Mouse (Mus musculus) forebrain, embryonic 13.5 days (tissue): ENCODE results near the gene St3gal3. TPM values are rescaled to one million over a fixed set of nuclear protein-coding genes. Genes with fewer than 3 reads are reported as not detected.

Experiments
- ATAC-seq: fragments of 200-750 bp; cut with Nextera tagmentation; 2 replicates; pipeline ENCODE4 v1.8.0; 2017
- H3K27ac ChIP-seq: fragments of 300-500 bp; sonication (generic); 2 replicates; pipeline ENCODE4 v1.5.1; 2015; ENCODE audit warnings: inconsistent platforms, mild to moderate bottlenecking, moderate library complexity
- H3K27me3 ChIP-seq: fragments of 300-500 bp; sonication (generic); 2 replicates; pipeline ENCODE4 v1.6.1; 2015; ENCODE audit warnings: mild to moderate bottlenecking, inconsistent platforms
- H3K36me3 ChIP-seq: fragments of 300-500 bp; sonication (generic); 2 replicates; pipeline ENCODE4 v1.6.1; 2015; ENCODE audit warnings: mild to moderate bottlenecking, inconsistent platforms; ENCODE audit not compliant: poor library complexity, severe bottlenecking
- H3K4me1 ChIP-seq: fragments of 300-500 bp; sonication (generic); 2 replicates; pipeline ENCODE4 v1.6.1; 2015; ENCODE audit warnings: inconsistent platforms
- H3K4me2 ChIP-seq: fragments of 300-500 bp; sonication (generic); 2 replicates; pipeline ENCODE4 v1.6.1; 2015; ENCODE audit warnings: inconsistent platforms, mild to moderate bottlenecking, moderate library complexity
- H3K4me3 ChIP-seq: fragments of 300-500 bp; sonication (generic); 2 replicates; pipeline ENCODE4 v1.5.1; 2015; ENCODE audit warnings: mild to moderate bottlenecking, inconsistent platforms
- H3K9ac ChIP-seq: fragments of 300-500 bp; sonication (generic); 2 replicates; pipeline ENCODE4 v1.6.1; 2015; ENCODE audit warnings: mild to moderate bottlenecking, inconsistent platforms
- H3K9me3 ChIP-seq: fragments of 300-500 bp; sonication (generic); replicated peaks from 2 replicates; pipeline ENCODE4 v1.6.1; 2016; ENCODE audit warnings: inconsistent platforms
- WGBS: fragments of 180-500 bp; shearing (Covaris S2); methylation state at CpG from one replicate; pipeline ENCODE4 v1.1.7; 2015; 5-methylcytosine and 5-hydroxymethylcytosine counted together
- polyA plus RNA-seq: library from polyadenylated mRNA; unstranded; fragments of >200 nt; fragmentation: Nextera tagmentation; extraction: Ambion mirVana; gene quantifications from 2 replicates; pipeline ENCODE4 v1.2.1, GENCODE M21; 2015

St3gal3 gene
- polyA plus RNA-seq, 1 experiment from 2014 or later = 9.2 TPM

DNA sequence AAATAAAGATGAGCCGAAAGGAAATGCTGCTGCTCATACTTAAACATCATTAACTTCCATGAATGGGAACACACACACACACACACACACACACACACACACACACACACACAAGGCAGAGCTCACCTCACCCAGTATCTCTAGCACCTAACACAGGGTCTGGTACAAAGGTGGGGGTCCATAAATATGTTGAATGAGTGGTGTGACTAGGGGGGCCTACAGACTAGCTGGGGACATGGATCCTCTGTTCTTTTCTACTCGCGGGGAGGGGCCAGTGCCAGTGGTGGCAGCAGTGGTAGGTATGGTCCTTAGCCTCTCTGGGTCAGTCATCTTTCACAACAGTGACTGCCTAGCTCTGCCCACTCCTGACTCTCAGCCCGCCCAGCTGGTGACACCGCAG, 94.8 kb downstream of the St3gal3 start:
- ATAC-seq = no peak
- H3K9ac ChIP-seq = no peak overlapping the region

DNA sequence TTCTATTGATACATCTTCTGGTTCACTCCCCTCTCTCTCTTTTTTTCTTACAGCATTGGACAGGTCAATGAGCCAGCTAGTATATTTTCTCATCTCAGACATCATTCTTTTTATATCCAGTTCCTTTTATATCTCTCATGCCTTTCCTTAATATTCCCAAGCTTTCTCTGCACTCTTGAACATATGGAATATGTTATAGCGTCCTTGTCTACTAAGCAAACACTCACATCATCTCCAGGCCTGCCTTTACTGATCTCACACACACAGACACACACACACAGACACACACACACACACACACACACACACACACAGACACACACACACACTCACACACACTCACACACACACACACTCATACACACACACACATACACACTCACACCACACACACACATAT, 96.7 kb downstream of the St3gal3 start:
- H3K9ac ChIP-seq = no peak overlapping the region; the same call in 1 of the 2 replicates
- H3K4me3 ChIP-seq = no peak overlapping the region
- H3K4me1 ChIP-seq = peaks cover 9% of the 10 kb centered on the region
- WGBS = 82% methylated on average over 1 of the region's 1 CpGs
- no peak overlapping the region for H3K27ac ChIP-seq
- no peaks in the 10 kb centered on the region for H3K9me3 ChIP-seq
- no peaks in the 10 kb centered on the region for H3K36me3 ChIP-seq
- no peak overlapping the region for H3K4me2 ChIP-seq
- ATAC-seq = no peak
- no peaks in the 10 kb centered on the region for H3K27me3 ChIP-seq

More for the DNA sequence above, 94.8 kb downstream of the St3gal3 start:
- H3K36me3 ChIP-seq = no peaks in the 10 kb centered on the region
- H3K4me2 ChIP-seq = no peak overlapping the region
- H3K9me3 ChIP-seq = no peaks in the 10 kb centered on the region
- WGBS = 93% methylated on average over 5 of the region's 5 CpGs
- H3K4me1 ChIP-seq = peaks cover 9% of the 10 kb centered on the region
- H3K4me3 ChIP-seq = no peak overlapping the region
- H3K27me3 ChIP-seq = no peaks in the 10 kb centered on the region
- H3K27ac ChIP-seq = no peak overlapping the region

DNA sequence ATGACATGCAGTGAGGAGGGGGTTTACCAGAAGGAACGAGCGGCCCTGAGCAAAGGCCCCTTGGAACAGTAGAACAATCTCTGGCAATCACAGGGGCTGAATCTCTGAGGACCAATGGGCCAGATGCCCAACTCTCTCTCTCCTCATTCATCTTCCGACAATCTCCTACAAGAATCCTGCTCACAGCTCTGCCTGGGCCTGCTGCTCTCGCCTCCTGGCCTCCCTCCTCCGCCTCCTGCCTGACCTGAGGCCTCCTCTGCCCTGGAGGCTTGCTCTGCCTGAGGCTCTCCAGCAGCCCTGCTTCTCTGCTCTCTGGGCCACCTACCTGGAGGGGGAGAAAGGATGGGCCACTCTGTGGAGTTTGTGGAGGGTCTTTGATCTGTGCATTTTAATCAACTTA, 97.3 kb downstream of the St3gal3 start:
- Histone ChIP-seq H3K4me1 (peaks cover 9% of the 10 kb centered on the region), H3K27ac (0 out of 2 replicates have a peak overlapping the region, but pooled peaks have one; percentile 0), H3K36me3 (no peaks in the 10 kb centered on the region), H3K4me3 (no peak overlapping the region), H3K4me2 (no peak overlapping the region), H3K9me3 (no peaks in the 10 kb centered on the region), H3K9ac (peak overlapping the region; percentile 32; the same call in 1 of the 2 replicates), H3K27me3 (no peaks in the 10 kb centered on the region)
- ATAC-seq = no peak
- WGBS = 41% methylated on average over 5 of the region's 5 CpGs

DNA sequence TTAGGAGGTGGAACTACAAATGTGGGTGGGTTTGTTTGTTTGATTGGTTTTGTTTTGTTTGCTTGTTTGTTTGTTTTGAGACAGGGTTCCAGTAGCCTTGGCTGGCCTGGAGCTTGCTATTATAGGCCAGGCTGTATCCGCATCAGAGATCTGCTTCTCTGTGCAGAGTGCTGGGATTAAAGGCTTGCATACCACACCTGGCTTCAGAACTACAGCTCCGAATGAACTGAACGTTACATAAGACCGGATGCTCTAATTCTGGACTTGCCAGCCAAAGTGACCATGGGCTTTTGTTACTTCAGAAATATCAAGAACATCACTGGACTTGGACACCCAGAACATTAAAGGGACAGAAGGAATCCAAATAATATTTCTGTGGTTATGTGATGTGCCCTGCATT, 98.2 kb downstream of the St3gal3 start:
- Histone ChIP-seq H3K4me1 (peaks cover 11% of the 10 kb centered on the region), H3K27me3 (no peaks in the 10 kb centered on the region), H3K27ac (no peak overlapping the region), H3K4me2 (no peak overlapping the region), H3K9me3 (no peaks in the 10 kb centered on the region), H3K36me3 (no peaks in the 10 kb centered on the region), H3K9ac (no peak overlapping the region), H3K4me3 (no peak overlapping the region)
- no peak for ATAC-seq
- 97% methylated on average over 4 of the region's 4 CpGs for WGBS

DNA sequence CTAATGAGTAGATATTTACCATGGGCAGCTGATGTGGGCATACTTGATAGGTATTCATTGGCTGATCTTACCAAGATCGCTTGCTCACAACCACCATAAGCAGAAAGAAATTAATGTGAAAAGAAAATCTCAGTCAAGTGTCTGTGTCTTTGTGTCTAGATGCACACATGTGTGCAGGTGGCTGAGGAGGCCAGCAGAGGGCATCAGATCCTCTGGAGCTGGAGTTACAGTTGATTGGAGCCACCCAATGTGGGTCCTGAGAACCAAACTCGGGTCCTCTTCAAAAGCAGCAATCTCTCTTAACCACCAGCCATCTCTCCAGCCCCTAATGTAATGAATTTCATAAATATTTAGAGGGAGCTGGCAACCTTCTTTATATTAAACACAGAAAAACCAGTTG, 99.6 kb downstream of the St3gal3 start:
- H3K9me3 ChIP-seq = no peaks in the 10 kb centered on the region
- ATAC-seq = no peak
- H3K4me1 ChIP-seq = peaks cover 22% of the 10 kb centered on the region
- H3K4me2 ChIP-seq = no peak overlapping the region
- H3K4me3 ChIP-seq = no peak overlapping the region
- no peaks in the 10 kb centered on the region for H3K27me3 ChIP-seq
- no peak overlapping the region for H3K27ac ChIP-seq
- WGBS = 95% methylated on average over 2 of the region's 2 CpGs
- H3K36me3 ChIP-seq = no peaks in the 10 kb centered on the region
- no peak overlapping the region for H3K9ac ChIP-seq

DNA sequence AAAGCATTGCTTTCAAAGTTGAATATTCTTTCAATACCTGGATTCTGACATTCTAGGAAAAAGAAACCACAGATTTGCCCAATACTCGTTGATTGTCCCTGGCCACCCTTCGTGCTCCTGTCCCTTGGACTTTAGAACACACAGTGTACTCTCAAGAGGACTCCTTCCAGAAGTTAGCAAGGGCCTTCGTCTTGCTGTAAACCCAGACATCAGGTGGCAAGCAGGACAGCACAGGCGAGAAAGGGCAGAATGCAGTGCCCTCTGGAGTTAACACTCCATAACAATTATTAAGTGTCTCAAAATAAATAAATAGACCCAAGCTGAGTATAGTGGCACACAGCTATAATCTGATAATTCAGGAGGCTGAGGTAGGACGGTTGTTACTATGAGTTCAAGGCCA, 101.7 kb downstream of the St3gal3 start:
- Histone ChIP-seq H3K27me3 (no peaks in the 10 kb centered on the region), H3K27ac (no peak overlapping the region), H3K9ac (no peak overlapping the region), H3K36me3 (no peaks in the 10 kb centered on the region), H3K4me1 (peaks cover 32% of the 10 kb centered on the region), H3K4me2 (no peak overlapping the region), H3K4me3 (no peak overlapping the region), H3K9me3 (no peaks in the 10 kb centered on the region)
- ATAC-seq = no peak
- 92% methylated on average over 5 of the region's 5 CpGs for WGBS

DNA sequence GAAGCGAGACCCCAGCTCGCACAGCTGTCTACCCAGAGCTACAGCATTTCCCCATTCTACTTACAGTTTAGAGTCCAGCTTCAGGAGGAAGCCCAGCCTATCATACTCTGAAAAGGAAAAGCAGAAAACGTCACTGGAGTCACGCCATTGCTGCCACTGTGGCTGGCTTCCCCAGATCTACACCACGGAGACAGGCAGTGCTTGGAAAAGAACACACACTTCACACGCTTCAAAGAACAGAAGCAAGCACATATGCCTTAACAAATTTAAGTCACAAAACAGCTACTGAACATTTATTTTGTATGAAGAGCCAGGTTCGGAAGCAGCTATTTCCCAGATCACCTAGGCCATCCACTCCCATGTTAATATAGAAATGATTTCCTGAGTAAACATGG, 102.9 kb downstream of the St3gal3 start:
- no peak for ATAC-seq
- Histone ChIP-seq H3K36me3 (no peaks in the 10 kb centered on the region), H3K9me3 (no peaks in the 10 kb centered on the region), H3K4me1 (peaks cover 26% of the 10 kb centered on the region), H3K27ac (no peak overlapping the region), H3K27me3 (no peaks in the 10 kb centered on the region), H3K9ac (no peak overlapping the region), H3K4me3 (no peak overlapping the region), H3K4me2 (no peak overlapping the region)
- WGBS = 85% methylated on average over 7 of the region's 7 CpGs

DNA sequence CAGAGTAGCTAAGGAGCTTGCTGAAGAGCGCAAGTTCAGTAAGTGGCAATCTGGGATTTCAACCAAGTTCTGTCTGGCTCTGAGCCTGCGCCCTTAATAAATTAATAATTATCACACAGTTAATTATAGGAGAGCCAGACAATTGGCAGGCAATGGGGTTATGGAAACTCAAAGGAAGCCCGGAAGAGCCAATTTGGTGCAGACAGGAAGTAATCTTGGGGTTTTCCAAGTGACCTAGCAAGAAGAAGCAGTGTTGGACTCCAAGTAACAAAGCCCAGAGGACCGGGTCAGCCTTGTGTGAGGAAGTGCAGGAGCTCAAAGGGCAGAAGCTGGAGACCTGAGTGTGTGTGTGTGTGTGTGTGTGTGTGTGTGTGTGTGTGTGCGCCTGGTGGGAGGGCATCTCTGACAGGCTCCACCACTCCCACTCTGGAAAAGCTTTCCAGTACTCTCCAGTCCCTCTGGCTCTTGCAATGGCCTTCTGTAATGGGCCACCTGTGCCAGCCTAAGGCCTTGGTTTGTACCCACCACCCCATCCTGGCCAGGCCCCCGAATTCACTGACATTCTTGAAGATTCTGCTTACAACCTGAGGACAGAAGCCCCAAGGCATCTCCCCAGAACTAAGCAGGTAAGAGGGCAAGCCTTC, 103.5 kb downstream of the St3gal3 start:
- 68% methylated on average over 6 of the region's 6 CpGs for WGBS
- Histone ChIP-seq H3K4me3 (no peak overlapping the region), H3K4me1 (peaks cover 26% of the 10 kb centered on the region), H3K27me3 (no peaks in the 10 kb centered on the region), H3K9ac (no peak overlapping the region), H3K4me2 (no peak overlapping the region), H3K36me3 (no peaks in the 10 kb centered on the region), H3K27ac (no peak overlapping the region; the same call in 1 of the 2 replicates), H3K9me3 (no peaks in the 10 kb centered on the region)
- no peak for ATAC-seq

DNA sequence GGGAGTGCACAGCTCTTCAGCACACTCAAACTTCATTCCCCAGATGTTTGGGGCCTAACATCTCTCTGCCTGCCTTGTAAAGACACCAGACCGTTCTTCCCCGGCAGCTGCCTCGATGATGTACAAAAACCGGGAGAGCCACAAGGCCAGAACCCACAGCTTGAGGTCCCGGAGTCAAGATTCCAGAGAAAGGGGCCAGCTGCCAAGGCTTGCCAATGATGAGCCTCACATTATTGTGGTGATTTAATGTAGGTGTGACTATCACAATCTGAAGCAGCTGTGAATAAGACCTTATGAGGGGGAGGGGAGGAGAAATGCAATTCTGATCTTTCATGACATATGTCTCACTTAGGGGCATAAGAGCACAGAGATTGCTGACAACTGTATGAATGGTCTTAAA, 104.4 kb downstream of the St3gal3 start:
- Histone ChIP-seq H3K4me2 (no peak overlapping the region), H3K36me3 (no peaks in the 10 kb centered on the region), H3K27ac (no peak overlapping the region), H3K9ac (no peak overlapping the region), H3K27me3 (no peaks in the 10 kb centered on the region), H3K4me3 (no peak overlapping the region), H3K9me3 (no peaks in the 10 kb centered on the region), H3K4me1 (peaks cover 26% of the 10 kb centered on the region)
- ATAC-seq = no peak
- WGBS = 72% methylated on average over 5 of the region's 5 CpGs

DNA sequence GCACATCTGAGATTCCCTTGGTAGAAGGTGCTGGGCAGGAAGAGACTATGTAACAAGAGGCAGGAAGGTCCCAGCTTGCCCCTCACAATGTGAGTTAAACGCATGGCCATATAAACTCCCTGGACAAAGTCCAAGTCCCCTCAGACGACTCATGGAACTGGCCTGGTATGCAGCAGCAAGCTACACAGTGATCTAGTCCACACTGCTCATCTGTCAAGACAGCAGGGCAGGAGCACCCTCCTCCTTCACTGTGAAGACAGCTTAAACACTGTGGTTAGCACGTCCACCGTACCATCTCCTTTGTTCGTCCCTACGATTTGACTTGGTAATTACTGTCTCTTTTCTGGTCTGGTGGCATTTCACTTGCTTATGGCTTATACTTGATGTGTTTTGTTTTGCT, 104.8 kb downstream of the St3gal3 start:
- no peaks in the 10 kb centered on the region for H3K9me3 ChIP-seq
- no peak overlapping the region for H3K4me3 ChIP-seq
- H3K36me3 ChIP-seq = no peaks in the 10 kb centered on the region
- no peaks in the 10 kb centered on the region for H3K27me3 ChIP-seq
- H3K9ac ChIP-seq = no peak overlapping the region
- H3K4me1 ChIP-seq = peaks cover 26% of the 10 kb centered on the region
- H3K27ac ChIP-seq = no peak overlapping the region; the same call in none of the 2 replicates
- no peak overlapping the region for H3K4me2 ChIP-seq
- ATAC-seq = no peak
- WGBS = 52% methylated on average over 6 of the region's 6 CpGs

DNA sequence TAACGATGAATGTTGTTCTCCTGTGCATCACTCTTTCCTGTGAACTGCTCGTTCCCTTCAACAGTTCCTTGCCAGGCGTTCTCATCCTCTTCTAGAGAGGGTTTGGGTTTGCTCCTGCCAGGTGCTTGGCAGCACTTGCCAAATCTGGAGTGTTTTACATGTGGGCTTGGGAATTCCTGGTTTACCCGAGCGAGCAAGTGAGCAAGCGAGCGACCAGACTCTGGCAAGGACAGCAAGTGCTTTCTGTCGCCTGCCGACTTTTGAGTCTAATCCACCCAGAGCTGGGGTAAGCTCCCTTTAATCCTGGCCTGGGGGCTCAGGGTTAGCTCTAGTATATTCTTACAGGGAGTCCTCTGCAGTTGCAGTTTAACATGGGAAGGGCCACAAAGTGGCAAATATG, 105.7 kb downstream of the St3gal3 start:
- Histone ChIP-seq H3K36me3 (no peaks in the 10 kb centered on the region), H3K4me1 (peaks cover 26% of the 10 kb centered on the region), H3K27ac (peak overlapping the region; percentile 35), H3K4me2 (no peak overlapping the region), H3K9ac (no peak overlapping the region), H3K9me3 (no peaks in the 10 kb centered on the region), H3K4me3 (no peak overlapping the region), H3K27me3 (no peaks in the 10 kb centered on the region)
- WGBS = 48% methylated on average over 9 of the region's 9 CpGs
- ATAC-seq = no peak

DNA sequence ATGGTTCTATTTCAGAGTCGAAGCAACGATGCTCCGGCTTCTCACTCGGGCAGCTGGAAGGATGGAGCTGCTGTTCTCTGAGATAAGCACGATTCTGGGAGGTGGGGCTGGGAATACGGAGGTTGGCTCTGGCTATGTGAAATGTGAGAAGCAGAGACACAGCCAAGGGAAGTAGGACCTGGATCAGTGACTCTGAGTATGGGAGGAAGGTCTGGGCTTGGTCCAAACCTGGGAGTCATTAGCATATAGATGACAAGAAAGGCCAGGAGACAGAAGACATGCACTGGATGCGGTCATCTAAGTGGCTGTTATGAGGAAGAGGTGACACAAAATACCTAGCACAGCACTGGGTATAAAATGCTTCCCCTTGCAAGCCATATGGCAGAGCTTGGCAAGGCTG, 108.8 kb downstream of the St3gal3 start:
- Histone ChIP-seq H3K9ac (no peak overlapping the region), H3K9me3 (no peaks in the 10 kb centered on the region), H3K27me3 (no peaks in the 10 kb centered on the region), H3K4me2 (no peak overlapping the region), H3K36me3 (no peaks in the 10 kb centered on the region), H3K4me3 (no peak overlapping the region), H3K27ac (no peak overlapping the region), H3K4me1 (peaks cover 18% of the 10 kb centered on the region; the same call in 1 of the 2 replicates)
- ATAC-seq = no peak
- 93% methylated on average over 7 of the region's 7 CpGs for WGBS

DNA sequence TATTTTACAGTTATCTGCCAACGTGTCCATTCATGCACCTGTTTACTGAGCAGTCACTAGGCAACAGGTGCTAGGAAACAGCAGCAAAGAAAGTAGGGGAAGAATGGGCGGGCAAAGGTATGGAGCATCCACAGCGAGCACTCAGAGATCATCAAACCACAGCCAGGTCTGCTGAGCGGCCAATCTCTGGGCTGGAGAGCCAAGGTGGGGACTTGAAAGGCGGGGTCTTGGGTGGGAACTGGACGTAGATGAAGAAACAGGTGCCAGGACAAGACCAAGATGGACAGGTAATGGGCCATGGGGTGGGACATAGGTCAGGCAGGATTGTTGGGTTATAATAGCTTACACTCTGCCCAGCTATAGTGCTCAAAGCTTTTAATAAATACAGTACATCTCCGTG, 109.3 kb downstream of the St3gal3 start:
- Histone ChIP-seq H3K4me1 (peaks cover 16% of the 10 kb centered on the region; the same call in 1 of the 2 replicates), H3K36me3 (no peaks in the 10 kb centered on the region), H3K4me3 (no peak overlapping the region), H3K9me3 (no peaks in the 10 kb centered on the region), H3K27ac (no peak overlapping the region), H3K27me3 (no peaks in the 10 kb centered on the region), H3K4me2 (no peak overlapping the region), H3K9ac (no peak overlapping the region)
- no peak for ATAC-seq
- 89% methylated on average over 7 of the region's 7 CpGs for WGBS
